Comparison of ENCODE assay signal across 8 mouse cellular contexts in genomic region chr11:70843701-70844551, GRCm38 (mm10). TPM values are rescaled to one million over a fixed set of nuclear protein-coding genes. Genes with fewer than 3 reads are reported as not detected.
DNase-seq lines count a peak whose midpoint lies in the region; ATAC-seq and TF ChIP-seq lines count a peak whose summit lies in the region.

No protein-coding gene starts in this region.

- peak overlapping the region; percentile 88 for H3K4me3 ChIP-seq in layer of hippocampus, adult 2 months
- H3K4me3 ChIP-seq in forebrain, embryonic 10.5 days, result peak overlapping the region; percentile 64
- peak overlapping the region; percentile 89 for H3K4me3 ChIP-seq in intestine, postnatal 0 days (ENCODE audit: low read depth, low read length)
- peak overlapping the region; percentile 94 for H3K4me3 ChIP-seq in midbrain, postnatal 0 days (ENCODE audit: low read depth, low read length)

- peak overlapping the region; percentile 72 for H3K4me2 ChIP-seq in intestine, postnatal 0 days (replicated peaks; ENCODE audit: low read depth)
- H3K4me2 ChIP-seq in midbrain, postnatal 0 days (ENCODE audit: low read depth, low read length, poor library complexity, severe bottlenecking), result peak overlapping the region; percentile 51

- WGBS in forebrain, embryonic 10.5 days, result 14% methylated on average over 12 of the region's 12 CpGs
- WGBS in intestine, postnatal 0 days, result 13% methylated on average over 12 of the region's 12 CpGs
- WGBS in midbrain, postnatal 0 days, result 17% methylated on average over 12 of the region's 12 CpGs

- no peak for ATAC-seq in intestine, postnatal 0 days
- ATAC-seq in midbrain, postnatal 0 days (ENCODE audit: low FRiP score), result no peak

- H3K9me3 ChIP-seq in forebrain, embryonic 10.5 days, result no peaks in the 10 kb centered on the region
- no peaks in the 10 kb centered on the region for H3K9me3 ChIP-seq in intestine, postnatal 0 days (ENCODE audit: control insufficient read depth)
- H3K9me3 ChIP-seq in midbrain, postnatal 0 days (ENCODE audit: low read length), result no peaks in the 10 kb centered on the region

- DNase-seq in layer of hippocampus, adult 2 months (ENCODE audit: low spot score in 2 of 2), result no peak
- DNase-seq in layer of hippocampus, postnatal 14 days (ENCODE audit: low spot score in 2 of 2), result no peak
- peak; percentile 6 for DNase-seq in ZHBTc4 (ENCODE audit: low read depth, low spot score)
- peak; percentile 21 for DNase-seq in forebrain, embryonic 10.5 days (ENCODE audit: extremely low spot score, low spot score)
- no peak for DNase-seq in midbrain, postnatal 0 days (ENCODE audit: low spot score)
- no peak for DNase-seq in layer of hippocampus, adult 9-10 months (ENCODE audit: low spot score)
- no peak for DNase-seq in right cerebral cortex, adult 18-20 months

- TF ChIP-seq CTCF in layer of hippocampus, adult 2 months (conservative IDR thresholded peaks at IDR 0.05), result no peak
- no peak for TF ChIP-seq CTCF in intestine, postnatal 0 days (IDR thresholded peaks at IDR 0.05; ENCODE audit: low read depth)
- no peak for TF ChIP-seq CTCF in midbrain, postnatal 0 days (IDR thresholded peaks at IDR 0.05)

- H3K4me1 ChIP-seq in forebrain, embryonic 10.5 days, result peaks cover 29% of the 10 kb centered on the region
- H3K4me1 ChIP-seq in intestine, postnatal 0 days (replicated peaks; ENCODE audit: control insufficient read depth, insufficient read depth, low read length), result peaks cover 4% of the 10 kb centered on the region; the same call in 1 of the 2 replicates
- H3K4me1 ChIP-seq in midbrain, postnatal 0 days (ENCODE audit: insufficient read depth, low read length), result no peaks in the 10 kb centered on the region

- H3K9ac ChIP-seq in intestine, postnatal 0 days (ENCODE audit: low read depth, low read length), result peak overlapping the region; percentile 91
- H3K9ac ChIP-seq in midbrain, postnatal 0 days (replicated peaks; ENCODE audit: low read length, poor library complexity, severe bottlenecking), result peak overlapping the region; percentile 96; the same call in 1 of the 2 replicates

- H3K27ac ChIP-seq in layer of hippocampus, adult 2 months, result peak overlapping the region; percentile 99
- H3K27ac ChIP-seq in forebrain, embryonic 10.5 days, result peak overlapping the region; percentile 90
- peak overlapping the region; percentile 97 for H3K27ac ChIP-seq in intestine, postnatal 0 days (ENCODE audit: low read depth, low read length)
- H3K27ac ChIP-seq in midbrain, postnatal 0 days (ENCODE audit: low read depth, low read length), result no peak overlapping the region

- H3K36me3 ChIP-seq in forebrain, embryonic 10.5 days (replicated peaks), result no peaks in the 10 kb centered on the region
- no peaks in the 10 kb centered on the region for H3K36me3 ChIP-seq in intestine, postnatal 0 days (ENCODE audit: control insufficient read depth, insufficient read depth)
- H3K36me3 ChIP-seq in midbrain, postnatal 0 days (ENCODE audit: insufficient read depth, low read length), result no peaks in the 10 kb centered on the region

- H3K27me3 ChIP-seq in forebrain, embryonic 10.5 days (ENCODE audit: poor library complexity, severe bottlenecking), result peaks cover 7% of the 10 kb centered on the region; the same call in 1 of the 2 replicates
- H3K27me3 ChIP-seq in intestine, postnatal 0 days (replicated peaks; ENCODE audit: control insufficient read depth, insufficient read depth, low read length), result no peaks in the 10 kb centered on the region
- H3K27me3 ChIP-seq in midbrain, postnatal 0 days (ENCODE audit: insufficient read depth, low read length), result no peaks in the 10 kb centered on the region

RNA-seq across cellular contexts. Expression of gene Rabep1, which starts 0.7 kb away (rescaled TPM):
- total RNA-seq in layer of hippocampus, adult 2 months (2021), result 100 to 1,000 TPM; 122 to 124 TPM
- total RNA-seq in layer of hippocampus, postnatal 14 days (2021), result 100 to 1,000 TPM; 107 to 109 TPM
- polyA plus RNA-seq in forebrain, embryonic 10.5 days (2016; fragmentation: Nextera tagmentation; extraction: Ambion mirVana), result 33.2 and 37.9 TPM in 2 replicates
- 90.9 and 104 TPM in 2 replicates for polyA plus RNA-seq in intestine, postnatal 0 days (2015; fragmentation: Nextera tagmentation; extraction: Ambion mirVana)
- total RNA-seq in midbrain, postnatal 0 days (2014; rRNA removed), result 66.4 and 98.4 TPM in 2 replicates
- 102 and 116 TPM in 2 replicates for polyA plus RNA-seq in midbrain, postnatal 0 days (2015; fragmentation: Nextera tagmentation; extraction: Ambion mirVana)

RNA-seq across cellular contexts. Expression of gene Scimp, which starts 31.5 kb away (rescaled TPM):
- total RNA-seq in layer of hippocampus, adult 2 months (2021), result not detected
- total RNA-seq in layer of hippocampus, postnatal 14 days (2021), result not detected
- polyA plus RNA-seq in forebrain, embryonic 10.5 days (2016; fragmentation: Nextera tagmentation; extraction: Ambion mirVana), result not detected in 2 replicates
- 1.9 and 2.0 TPM in 2 replicates for polyA plus RNA-seq in intestine, postnatal 0 days (2015; fragmentation: Nextera tagmentation; extraction: Ambion mirVana)
- total RNA-seq in midbrain, postnatal 0 days (2014; rRNA removed), result not detected in 2 replicates
- not detected in 2 replicates for polyA plus RNA-seq in midbrain, postnatal 0 days (2015; fragmentation: Nextera tagmentation; extraction: Ambion mirVana)

Comparison
In these comparisons a context has a peak if more than half of its experiments do, and no peak if none do; other contexts are left out.
1. DNase-seq: peak in ZHBTc4 (single experiment) and forebrain, embryonic 10.5 days (single experiment); none in layer of hippocampus, adult 2 months (0 of 2), layer of hippocampus, postnatal 14 days (0 of 2), midbrain, postnatal 0 days (single experiment), layer of hippocampus, adult 9-10 months (single experiment) and right cerebral cortex, adult 18-20 months (single experiment).
2. Peak in every context shown above with its lines, with median percentiles within 50 percentile points of each other: H3K4me3 ChIP-seq.